Mouse (Mus musculus): ENCODE data around the gene Prkaca. TPM values are rescaled to one million over a fixed set of nuclear protein-coding genes. Genes with fewer than 3 reads are reported as not detected.

Gene Prkaca
- 146 and 148 TPM in 2 replicates for polyA plus RNA-seq (2015; fragmentation: Nextera tagmentation; extraction: Ambion mirVana)

DNA sequence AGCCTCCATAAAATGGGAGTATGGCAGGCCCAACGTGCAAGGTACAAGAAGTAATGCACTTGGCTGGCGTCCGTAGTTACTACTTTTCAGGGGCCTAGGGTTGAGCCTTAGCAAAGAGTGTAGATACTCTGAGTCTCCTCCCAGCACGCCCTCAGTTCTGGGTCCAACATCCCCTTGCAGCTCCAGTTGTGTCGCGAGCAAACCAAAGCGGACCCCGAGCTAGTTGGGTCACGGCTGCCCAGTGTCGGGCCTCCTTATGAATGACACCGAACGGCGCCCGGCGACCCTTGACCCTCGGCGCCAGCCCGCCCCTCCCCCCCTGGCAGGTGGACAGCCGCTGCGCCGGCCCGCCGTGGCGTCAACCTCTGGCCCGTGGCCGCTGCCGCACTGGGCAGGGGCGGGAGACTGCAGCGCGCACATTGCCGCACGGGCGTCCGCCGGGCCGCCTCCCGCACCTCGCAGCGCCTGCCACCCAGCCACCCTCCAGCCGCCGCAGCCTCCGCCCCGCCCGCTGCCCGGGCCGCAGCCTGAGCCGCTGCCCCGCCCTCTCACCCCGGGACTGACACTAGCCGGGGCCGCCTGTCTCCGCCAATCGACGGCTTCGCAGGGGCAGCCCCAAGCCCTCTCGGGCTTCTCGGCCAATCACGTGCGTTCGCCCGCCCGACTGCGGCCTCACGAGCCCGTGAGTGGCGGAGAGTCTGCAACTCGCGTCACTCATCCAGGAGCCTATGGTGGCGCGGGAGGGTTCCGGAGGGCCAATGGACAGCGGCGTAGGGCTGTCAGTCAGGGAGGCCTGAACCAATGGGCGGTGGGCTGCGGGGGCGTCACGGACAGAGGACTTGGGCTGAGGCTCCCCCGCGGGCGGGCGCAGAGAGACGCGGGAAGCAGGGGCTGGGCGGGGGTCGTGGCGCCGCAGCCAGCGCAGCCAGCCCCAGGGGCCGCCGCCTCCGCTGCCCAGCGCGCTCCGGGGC is at the start of gene Prkaca:
Gene Prkaca (plus strand): TSS at position 844 of the 971 bp plus-strand sequence.
- peak within 1 kb of the TSS; percentile 91 for H3K9ac ChIP-seq
- peaks cover 28% of the 10 kb centered on the region for H3K36me3 ChIP-seq (ENCODE audit: poor library complexity, severe bottlenecking)
- WGBS, result under 1% methylated on average over 65 of the region's 94 CpGs
- H3K27ac ChIP-seq, result peak within 1 kb of the TSS; percentile 75
- H3K4me2 ChIP-seq, result peak within 1 kb of the TSS; percentile 98
- no peaks in the 10 kb centered on the region for H3K27me3 ChIP-seq
- ATAC-seq, result peak; percentile 100
- peaks cover 37% of the 10 kb centered on the region for H3K4me1 ChIP-seq
- no peaks in the 10 kb centered on the region for H3K9me3 ChIP-seq (replicated peaks)
- H3K4me3 ChIP-seq, result peak within 1 kb of the TSS; percentile 90

- Histone ChIP-seq H3K9me3 (replicated peaks) (no peaks in the 10 kb centered on the region), H3K4me3 (no peak overlapping the region), H3K4me2 (no peak overlapping the region), H3K27me3 (no peaks in the 10 kb centered on the region), H3K9ac (no peak overlapping the region), H3K36me3 (ENCODE audit: poor library complexity, severe bottlenecking) (peaks cover 97% of the 10 kb centered on the region), H3K4me1 (no peaks in the 10 kb centered on the region), H3K27ac (no peak overlapping the region)
- 87% methylated on average over 5 of the region's 5 CpGs for WGBS
- ATAC-seq, result no peak
Observed at GRCm38 (mm10) chr8:83924585-83924984, 48.2 kb upstream of the Prkaca start.

GRCm38 (mm10) chr8:83926266-83926665 is 46.5 kb upstream of the Prkaca start:
- no peak overlapping the region for H3K9ac ChIP-seq
- H3K9me3 ChIP-seq (replicated peaks), result no peaks in the 10 kb centered on the region
- no peak overlapping the region for H3K27ac ChIP-seq
- H3K4me1 ChIP-seq, result no peaks in the 10 kb centered on the region
- 77% methylated on average over 7 of the region's 7 CpGs for WGBS
- H3K4me3 ChIP-seq, result no peak overlapping the region
- peaks cover 98% of the 10 kb centered on the region for H3K36me3 ChIP-seq (ENCODE audit: poor library complexity, severe bottlenecking)
- no peak overlapping the region for H3K4me2 ChIP-seq
- ATAC-seq, result no peak
- no peaks in the 10 kb centered on the region for H3K27me3 ChIP-seq

GRCm38 (mm10) chr8:83934222-83934621 is 38.6 kb upstream of the Prkaca start:
- 86% methylated on average over 5 of the region's 5 CpGs for WGBS
- H3K36me3 ChIP-seq (ENCODE audit: poor library complexity, severe bottlenecking), result peaks cover 100% of the 10 kb centered on the region
- no peak for ATAC-seq

GRCm38 (mm10) chr8:83934994-83935393 is 37.8 kb upstream of the Prkaca start:
- Histone ChIP-seq H3K36me3 (ENCODE audit: poor library complexity, severe bottlenecking) (peaks cover 99% of the 10 kb centered on the region), H3K4me3 (no peak overlapping the region), H3K9me3 (replicated peaks) (no peaks in the 10 kb centered on the region), H3K27me3 (no peaks in the 10 kb centered on the region), H3K4me2 (no peak overlapping the region), H3K4me1 (no peaks in the 10 kb centered on the region), H3K9ac (no peak overlapping the region), H3K27ac (no peak overlapping the region)
- no peak for ATAC-seq
- 74% methylated on average over 2 of the region's 2 CpGs for WGBS

More at GRCm38 (mm10) chr8:83934222-83934621, 38.6 kb upstream of the Prkaca start:
- Histone ChIP-seq H3K4me2 (no peak overlapping the region), H3K9ac (no peak overlapping the region), H3K4me1 (no peaks in the 10 kb centered on the region), H3K27me3 (no peaks in the 10 kb centered on the region), H3K27ac (no peak overlapping the region), H3K9me3 (replicated peaks) (no peaks in the 10 kb centered on the region), H3K4me3 (no peak overlapping the region)

DNA sequence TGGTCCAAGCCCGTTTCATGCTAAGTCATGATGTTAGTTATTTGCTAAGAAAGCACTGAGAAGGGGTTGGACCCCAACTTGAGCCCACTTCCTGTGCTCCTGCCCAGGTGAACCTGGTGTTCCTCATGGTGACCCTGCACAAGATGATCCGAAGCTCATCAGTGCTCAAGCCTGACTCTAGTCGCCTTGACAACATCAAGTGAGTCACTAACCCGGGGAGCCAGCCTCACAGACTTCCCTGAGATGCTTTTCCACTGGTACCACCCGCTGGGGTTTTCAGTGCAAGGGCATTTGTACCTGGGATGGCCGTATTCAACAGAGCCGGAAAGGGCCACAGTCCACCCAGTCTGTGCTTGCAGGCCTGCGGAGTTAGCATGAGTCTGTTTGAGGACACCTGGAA is 37.4 kb upstream of the Prkaca start:
- Histone ChIP-seq H3K4me1 (no peaks in the 10 kb centered on the region), H3K27me3 (no peaks in the 10 kb centered on the region), H3K9me3 (replicated peaks) (no peaks in the 10 kb centered on the region), H3K27ac (no peak overlapping the region), H3K9ac (no peak overlapping the region), H3K36me3 (ENCODE audit: poor library complexity, severe bottlenecking) (peaks cover 98% of the 10 kb centered on the region), H3K4me2 (no peak overlapping the region), H3K4me3 (no peak overlapping the region)
- no peak for ATAC-seq
- 94% methylated on average over 8 of the region's 8 CpGs for WGBS

GRCm38 (mm10) chr8:83937645-83938044 is 35.1 kb upstream of the Prkaca start:
- Histone ChIP-seq H3K27ac (no peak overlapping the region), H3K36me3 (ENCODE audit: poor library complexity, severe bottlenecking) (peaks cover 76% of the 10 kb centered on the region), H3K9ac (no peak overlapping the region), H3K4me1 (no peaks in the 10 kb centered on the region), H3K9me3 (replicated peaks) (no peaks in the 10 kb centered on the region), H3K4me3 (no peak overlapping the region), H3K27me3 (no peaks in the 10 kb centered on the region), H3K4me2 (no peak overlapping the region)
- 95% methylated on average over 7 of the region's 7 CpGs for WGBS
- ATAC-seq, result no peak

- no peaks in the 10 kb centered on the region for H3K27me3 ChIP-seq
- peaks cover 69% of the 10 kb centered on the region for H3K36me3 ChIP-seq (ENCODE audit: poor library complexity, severe bottlenecking)
- H3K4me2 ChIP-seq, result no peak overlapping the region
- H3K27ac ChIP-seq, result no peak overlapping the region
- H3K9ac ChIP-seq, result no peak overlapping the region
- no peak overlapping the region for H3K4me3 ChIP-seq
- H3K9me3 ChIP-seq (replicated peaks), result no peaks in the 10 kb centered on the region
- WGBS, result 93% methylated on average over 15 of the region's 15 CpGs
- no peak for ATAC-seq
- H3K4me1 ChIP-seq, result no peaks in the 10 kb centered on the region
Observed at GRCm38 (mm10) chr8:83938330-83938729, 34.5 kb upstream of the Prkaca start.

DNA sequence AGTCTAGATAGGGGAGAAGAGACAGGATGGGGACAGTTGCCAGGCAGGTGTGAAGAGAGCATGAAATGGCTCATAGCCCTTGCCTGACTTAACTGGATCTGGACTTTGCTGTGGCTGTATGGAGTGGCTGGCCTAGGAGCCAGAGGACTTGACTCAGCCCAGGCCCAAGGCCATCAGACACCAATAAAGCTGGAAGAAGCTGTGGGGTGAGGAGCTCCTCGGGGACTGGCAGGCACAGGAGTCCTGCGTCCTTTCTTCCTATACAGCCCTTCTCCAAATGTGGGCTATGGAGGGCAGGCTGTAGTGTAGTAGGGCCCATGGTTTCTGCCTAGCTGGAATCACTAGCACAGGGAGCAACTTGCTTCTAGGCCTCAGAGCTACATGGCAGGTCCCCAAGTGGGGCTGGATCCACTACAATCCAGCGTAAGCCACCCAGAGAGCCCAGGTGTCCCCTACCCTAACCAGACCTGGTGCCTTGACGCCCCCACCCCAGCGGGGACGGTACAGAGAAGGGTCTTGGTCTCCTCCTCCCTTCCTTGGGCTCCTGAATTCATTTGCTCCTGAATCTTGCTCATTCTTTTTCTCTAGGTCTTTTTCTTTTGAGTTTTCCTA is 31.6 kb upstream of the Prkaca start:
- no peaks in the 10 kb centered on the region for H3K4me1 ChIP-seq
- 70% methylated on average over 6 of the region's 6 CpGs for WGBS
- no peak overlapping the region for H3K27ac ChIP-seq
- no peak overlapping the region for H3K4me2 ChIP-seq
- ATAC-seq, result no peak
- H3K9ac ChIP-seq, result no peak overlapping the region
- peaks cover 41% of the 10 kb centered on the region for H3K36me3 ChIP-seq (ENCODE audit: poor library complexity, severe bottlenecking)
- H3K27me3 ChIP-seq, result no peaks in the 10 kb centered on the region
- no peak overlapping the region for H3K4me3 ChIP-seq
- H3K9me3 ChIP-seq (replicated peaks), result no peaks in the 10 kb centered on the region

DNA sequence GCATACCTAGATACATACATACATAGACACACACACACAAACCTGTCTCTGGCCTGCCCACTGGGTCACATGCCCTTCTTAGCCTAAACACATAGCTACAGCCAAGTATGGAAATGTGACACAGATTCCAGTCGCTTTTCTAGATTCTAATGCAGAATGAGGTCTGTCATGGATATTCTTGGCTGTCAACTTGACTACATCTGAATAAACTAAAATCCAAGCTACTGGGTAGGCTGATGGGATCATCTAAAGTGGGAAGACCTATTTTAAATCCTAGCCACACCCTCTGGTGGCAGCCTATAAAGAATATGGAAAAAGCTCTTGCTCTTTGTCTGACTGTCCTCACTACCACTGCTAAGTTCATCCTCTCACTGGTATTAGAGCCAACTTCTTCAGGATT is 30.3 kb upstream of the Prkaca start:
- Histone ChIP-seq H3K9ac (no peak overlapping the region), H3K36me3 (ENCODE audit: poor library complexity, severe bottlenecking) (peaks cover 28% of the 10 kb centered on the region), H3K9me3 (replicated peaks) (no peaks in the 10 kb centered on the region), H3K4me3 (no peak overlapping the region), H3K4me1 (no peaks in the 10 kb centered on the region), H3K27ac (no peak overlapping the region), H3K27me3 (no peaks in the 10 kb centered on the region), H3K4me2 (no peak overlapping the region)
- ATAC-seq, result no peak
- 87% methylated on average over 1 of the region's 1 CpGs for WGBS

DNA sequence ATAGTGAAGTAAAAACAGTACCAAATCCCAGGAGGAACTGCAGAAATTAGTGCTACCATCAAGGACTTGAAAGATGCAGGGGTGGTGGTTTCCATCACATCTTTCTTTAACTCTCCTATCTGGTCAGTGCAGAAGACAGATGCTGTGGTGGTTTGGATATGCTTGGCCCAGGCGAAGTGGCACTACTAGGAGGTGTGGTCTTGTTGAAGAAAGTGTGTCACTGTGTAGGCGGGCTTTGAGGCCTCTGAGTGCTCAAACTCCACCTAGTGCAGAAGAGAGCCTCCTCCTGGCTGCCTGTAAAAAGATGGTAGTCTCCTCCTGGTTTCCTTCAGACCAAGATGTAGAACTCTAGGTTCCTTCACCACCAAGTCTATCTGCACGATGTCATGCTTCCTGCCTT is 27.3 kb upstream of the Prkaca start:
- H3K9me3 ChIP-seq (replicated peaks), result no peaks in the 10 kb centered on the region
- no peak overlapping the region for H3K4me2 ChIP-seq
- ATAC-seq, result no peak
- H3K36me3 ChIP-seq (ENCODE audit: poor library complexity, severe bottlenecking), result no peaks in the 10 kb centered on the region
- H3K27ac ChIP-seq, result no peak overlapping the region
- no peaks in the 10 kb centered on the region for H3K4me1 ChIP-seq
- no peaks in the 10 kb centered on the region for H3K27me3 ChIP-seq
- WGBS, result 70% methylated on average over 3 of the region's 3 CpGs
- no peak overlapping the region for H3K9ac ChIP-seq
- H3K4me3 ChIP-seq, result no peak overlapping the region

DNA sequence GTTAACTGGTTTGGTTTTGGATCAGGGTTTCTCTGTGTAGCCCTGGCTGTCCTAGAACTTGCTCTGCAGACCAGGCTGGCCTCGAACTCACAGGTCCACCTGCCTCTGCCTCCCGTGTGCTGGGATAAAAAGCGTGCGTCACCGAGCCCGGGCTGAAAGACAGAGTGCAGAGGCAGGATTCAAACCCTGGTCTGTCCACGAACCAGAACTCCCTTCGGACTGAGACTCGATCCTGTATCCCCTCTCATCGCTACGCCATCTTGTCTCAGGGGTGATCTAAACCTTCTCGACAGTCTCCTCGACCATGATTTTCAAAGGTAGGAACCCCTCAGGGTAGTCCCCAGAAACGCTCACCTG is 18.1 kb upstream of the Prkaca start:
- Histone ChIP-seq H3K27ac (peak overlapping the region; percentile 62), H3K9ac (peak overlapping the region; percentile 61), H3K4me2 (peak overlapping the region; percentile 89), H3K4me1 (peaks cover 17% of the 10 kb centered on the region), H3K27me3 (no peaks in the 10 kb centered on the region), H3K4me3 (peak overlapping the region; percentile 71), H3K36me3 (ENCODE audit: poor library complexity, severe bottlenecking) (no peaks in the 10 kb centered on the region), H3K9me3 (replicated peaks) (no peaks in the 10 kb centered on the region)
- no peak for ATAC-seq
- WGBS, result 1% methylated on average over 14 of the region's 14 CpGs

Data from forebrain, embryonic 13.5 days (tissue).